Mouse (Mus musculus): ENCODE data around the gene Ak7.

Ak7 gene

DNA sequence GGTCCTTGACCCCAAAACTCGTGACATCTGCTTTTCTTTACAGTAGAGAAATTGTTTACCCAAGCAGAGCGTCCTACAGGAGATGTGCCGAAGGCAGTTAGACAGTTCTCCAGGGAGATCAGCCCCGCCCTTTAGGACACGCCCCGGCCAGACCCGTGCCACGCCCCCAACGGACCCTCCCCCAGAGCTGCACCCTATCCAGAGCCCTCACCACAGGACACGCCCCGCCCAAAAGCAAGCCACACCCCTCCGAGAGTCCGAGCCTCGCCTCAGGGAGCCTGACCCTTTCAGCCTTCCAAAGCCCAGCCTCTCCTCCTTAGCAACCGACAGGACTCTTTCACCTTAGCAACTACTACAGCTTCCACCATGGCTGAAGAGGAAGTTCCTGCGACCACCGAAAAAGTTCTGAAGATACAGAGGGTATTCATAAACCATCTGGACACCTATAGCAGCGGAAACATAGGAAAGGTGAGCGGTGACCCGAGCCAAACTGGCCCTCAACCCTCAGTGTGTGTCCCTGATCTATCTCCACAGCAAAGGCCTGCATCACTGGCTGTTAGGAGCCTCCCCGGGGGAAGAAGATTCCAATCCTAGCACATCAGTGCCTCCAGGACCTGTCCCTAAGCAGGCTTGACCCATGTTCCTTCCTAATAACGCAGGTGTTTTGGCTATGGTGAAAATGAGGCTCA lies at the start of gene Ak7:
Gene Ak7, plus strand, starts transcription at position 178 of the 689 bp plus-strand sequence.
- peak; percentile 78 to 86 for DNase-seq

DNA sequence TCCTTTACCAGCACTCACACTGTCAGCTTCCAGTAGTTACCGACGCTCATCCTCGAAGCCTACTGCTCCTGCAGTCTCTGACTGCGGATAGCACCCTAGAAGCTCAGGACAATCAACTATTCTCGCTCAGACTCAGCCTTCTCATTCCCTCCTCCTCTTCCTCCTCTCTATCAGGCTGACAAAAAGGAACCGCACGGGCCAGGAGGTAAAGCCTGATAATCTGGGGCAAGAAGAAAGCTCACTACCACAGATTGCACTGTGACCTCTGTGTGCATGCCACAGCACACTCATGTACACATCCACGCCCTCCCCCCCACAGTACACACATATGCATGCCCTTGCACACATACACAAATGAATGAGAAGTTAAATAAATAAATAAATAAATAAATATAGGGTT lies 29.5 kb upstream of the Ak7 start:
- DNase-seq: no peak

DNA sequence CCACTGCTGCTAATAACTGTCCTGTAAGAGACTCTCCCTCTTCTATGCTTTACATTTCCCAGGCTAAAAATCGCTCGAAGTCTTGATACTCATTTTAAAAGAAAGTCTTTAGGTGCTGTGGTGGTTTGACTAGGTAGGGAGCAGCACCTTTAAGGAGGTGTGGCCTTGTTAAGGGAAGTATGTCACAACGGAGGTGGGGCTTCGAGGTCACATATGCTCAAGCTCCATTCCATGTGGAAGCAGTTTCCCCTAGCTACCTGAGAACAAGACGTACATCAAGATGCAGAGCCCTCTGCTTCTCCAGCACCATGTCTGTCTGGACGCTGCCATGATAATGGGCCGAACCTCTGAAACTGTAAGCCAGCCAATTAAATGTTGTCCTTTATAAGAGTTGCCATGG lies 27.6 kb upstream of the Ak7 start:
- no peak for DNase-seq

GRCm38 (mm10) chr12:105678762-105679161 lies 27.0 kb upstream of the Ak7 start:
- DNase-seq: no peak

DNA sequence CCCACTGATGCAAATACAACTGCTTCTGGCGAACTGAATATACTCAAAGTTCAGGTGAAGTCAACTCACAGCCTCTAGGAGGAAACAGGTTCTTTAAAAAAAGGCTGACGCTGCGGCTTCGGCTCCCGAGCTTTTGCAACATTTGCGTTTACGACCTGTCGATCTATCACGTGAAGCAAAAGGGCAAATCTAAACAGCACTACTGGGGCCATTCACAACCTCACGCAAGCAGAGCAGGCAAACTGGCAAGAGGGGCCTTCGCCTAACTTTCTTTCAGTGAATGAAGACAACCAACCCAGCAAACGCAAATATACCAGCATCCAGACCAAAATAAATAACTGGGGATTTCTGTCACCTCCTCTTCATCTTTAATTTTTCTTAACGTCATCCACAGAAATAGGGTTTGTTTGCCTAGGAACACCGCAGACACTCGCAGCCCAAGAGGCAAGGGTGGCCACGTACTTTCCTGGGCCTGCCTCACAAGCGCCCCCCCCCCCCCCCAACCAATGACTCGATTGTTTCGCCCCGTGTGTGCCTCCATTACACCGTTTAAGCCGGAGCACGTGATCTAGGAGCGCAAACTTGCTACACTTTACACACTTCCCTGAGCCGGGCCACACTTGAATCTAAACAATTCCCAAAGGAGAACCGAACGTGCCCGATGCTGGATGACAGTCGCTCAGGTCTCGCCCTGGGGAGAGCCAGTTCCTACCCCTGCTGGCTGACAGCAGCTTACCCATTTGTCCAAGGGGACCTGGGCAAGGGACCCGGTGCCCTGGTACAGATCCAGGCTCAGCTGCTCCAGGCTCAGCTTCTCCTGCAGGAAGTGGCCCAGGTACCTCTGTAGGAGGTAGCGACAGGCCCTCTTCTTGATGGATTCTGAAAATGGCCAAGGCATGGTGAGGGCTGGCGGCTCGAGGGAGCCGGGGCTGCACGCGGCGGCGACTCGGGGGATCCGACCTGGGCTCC lies 21.6 kb upstream of the Ak7 start, which contains the start of gene Gskip:
Gene Gskip, plus strand, starts transcription at position 897 of the 969 bp plus-strand sequence.
- DNase-seq: peak; percentile 24 to 52

GRCm38 (mm10) chr12:105685001-105685691 lies 20.6 kb upstream of the Ak7 start, which contains the start of gene Atg2b:
Atg2b (minus strand) TSS chr12:105685211.
- peak; percentile 95 to 96 for DNase-seq

GRCm38 (mm10) chr12:105686791-105687190 lies 19.0 kb upstream of the Ak7 start:
- no peak for DNase-seq

DNA sequence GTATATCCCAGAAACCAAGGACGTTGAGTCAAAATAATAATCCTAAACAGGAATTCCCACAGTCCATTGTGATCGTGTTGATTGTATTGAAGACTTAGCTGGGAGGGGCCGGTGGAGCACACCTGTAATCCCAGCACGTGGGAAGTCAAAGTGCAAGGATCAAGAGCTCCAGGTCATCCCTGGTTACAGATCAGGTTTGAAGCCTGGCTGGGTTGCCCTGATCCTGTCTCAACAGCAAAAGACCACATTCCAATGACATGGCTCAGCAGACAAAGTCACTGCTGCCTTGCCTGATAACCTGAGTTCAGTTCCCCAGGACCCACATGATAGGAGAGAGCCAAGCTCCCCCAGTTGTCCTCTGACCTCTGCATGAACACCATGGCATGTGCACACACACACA lies 18.4 kb upstream of the Ak7 start:
- DNase-seq: no peak

DNA sequence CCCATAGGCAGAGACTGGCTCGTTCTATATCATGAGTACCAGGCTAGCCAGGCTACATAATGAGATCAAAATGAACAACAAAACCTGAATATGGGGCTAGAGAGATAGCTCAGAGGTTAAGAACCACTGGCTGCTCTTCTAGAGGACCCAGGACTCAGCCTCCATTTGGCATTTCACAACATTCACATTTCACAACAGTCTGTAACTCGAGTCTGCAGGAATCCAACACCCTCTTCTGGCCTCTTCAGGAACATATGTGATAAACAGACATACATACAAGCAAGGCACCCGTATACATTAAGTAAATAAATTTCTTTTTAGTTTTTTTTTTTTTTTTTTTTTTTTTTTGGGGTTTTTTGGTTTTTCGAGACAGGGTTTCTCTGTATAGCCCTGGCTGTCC lies 17.2 kb upstream of the Ak7 start:
- no peak for DNase-seq

DNA sequence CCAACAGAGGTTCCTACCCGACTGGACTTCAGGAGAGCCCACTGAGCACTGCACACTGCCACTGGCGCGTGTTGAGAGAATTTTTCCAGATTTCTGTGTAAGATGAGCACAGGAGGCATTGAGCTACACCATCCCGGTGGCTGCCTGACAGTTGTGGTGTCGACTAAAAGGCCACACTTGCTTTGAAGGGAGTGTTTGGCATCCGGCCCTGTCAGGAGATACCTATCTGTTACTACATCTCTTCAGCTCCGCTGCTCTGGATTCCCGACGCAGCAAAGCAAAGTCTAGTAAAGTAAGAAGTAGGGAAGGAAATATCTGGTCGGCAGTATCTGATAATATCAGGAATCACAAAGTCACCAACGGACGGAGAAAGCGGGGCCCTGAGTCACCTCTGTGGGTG lies 16.3 kb upstream of the Ak7 start:
- no peak for DNase-seq

DNA sequence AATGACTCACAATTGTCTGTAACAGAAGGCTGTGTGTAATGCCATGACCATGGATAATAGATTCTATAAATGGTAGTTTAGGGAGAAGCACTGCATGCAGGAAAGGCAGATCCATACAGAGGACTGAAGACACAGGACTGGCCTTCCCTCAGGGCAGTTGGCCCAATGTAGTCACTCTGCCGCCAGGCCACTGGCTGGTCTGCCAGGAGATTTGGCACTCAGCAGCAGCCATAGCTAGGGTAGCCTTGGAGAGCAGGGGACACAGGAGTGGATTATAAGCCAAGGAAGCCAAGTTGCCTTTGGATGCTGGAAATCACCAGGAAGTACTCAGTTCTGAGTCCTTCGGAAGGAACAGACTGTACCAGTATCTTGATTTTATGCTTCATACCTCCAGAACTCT lies 11.8 kb upstream of the Ak7 start:
- no peak for DNase-seq

DNA sequence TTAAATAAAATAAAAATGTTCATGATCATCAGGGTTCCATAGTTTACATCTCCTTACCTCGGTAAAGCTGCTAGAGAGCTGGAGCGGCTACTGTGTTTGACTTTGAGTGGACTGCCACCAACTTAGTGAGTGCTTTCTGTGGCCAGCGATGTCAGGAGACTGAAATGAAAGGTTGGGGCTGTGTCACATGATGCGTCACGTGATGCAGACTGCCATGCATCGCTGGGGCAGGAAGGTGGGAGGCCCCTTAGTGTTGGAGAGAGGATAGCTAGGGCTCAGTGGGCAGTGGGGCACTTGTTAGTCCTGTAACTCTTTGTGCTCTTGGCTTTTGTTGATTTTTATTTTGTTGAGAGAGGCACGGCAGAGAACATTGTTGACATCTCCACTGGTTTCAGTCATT lies 9.9 kb upstream of the Ak7 start:
- DNase-seq: no peak

GRCm38 (mm10) chr12:105697104-105697780 lies 8.5 kb upstream of the Ak7 start:
- DNase-seq: no peak

- DNase-seq: no peak
Measured at GRCm38 (mm10) chr12:105700433-105700832, 5.3 kb upstream of the Ak7 start.

- DNase-seq: peak in 1 of 2 experiments; percentile 8
Measured at GRCm38 (mm10) chr12:105718616-105719015, 12.8 kb downstream of the Ak7 start.

- no peak for DNase-seq
Measured at GRCm38 (mm10) chr12:105720196-105720595, 14.4 kb downstream of the Ak7 start.

- DNase-seq: no peak
Measured at GRCm38 (mm10) chr12:105721452-105722132, 15.8 kb downstream of the Ak7 start.

GRCm38 (mm10) chr12:105722657-105723056 lies 16.9 kb downstream of the Ak7 start:
- DNase-seq: peak in 1 of 2 experiments; percentile 7

DNA sequence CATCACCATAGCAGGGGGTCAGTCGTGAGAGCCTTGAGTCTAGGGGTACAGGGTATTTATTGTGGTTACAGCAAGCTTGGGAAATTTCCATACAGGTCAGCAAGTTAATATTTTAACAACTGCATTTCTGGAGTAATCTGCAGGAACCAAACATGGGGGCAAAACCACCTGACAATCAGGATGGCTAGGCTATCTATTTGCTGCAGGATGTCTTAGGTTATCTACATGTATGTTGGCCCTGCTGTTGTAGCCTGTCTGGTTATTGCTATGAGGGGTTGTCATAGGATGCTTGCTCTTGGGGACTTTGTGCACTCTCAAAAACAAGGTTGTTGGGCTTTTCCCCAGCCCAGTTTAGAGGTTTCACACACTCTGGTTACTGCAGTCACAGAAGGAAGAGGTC lies 18.8 kb downstream of the Ak7 start:
- DNase-seq: no peak

DNA sequence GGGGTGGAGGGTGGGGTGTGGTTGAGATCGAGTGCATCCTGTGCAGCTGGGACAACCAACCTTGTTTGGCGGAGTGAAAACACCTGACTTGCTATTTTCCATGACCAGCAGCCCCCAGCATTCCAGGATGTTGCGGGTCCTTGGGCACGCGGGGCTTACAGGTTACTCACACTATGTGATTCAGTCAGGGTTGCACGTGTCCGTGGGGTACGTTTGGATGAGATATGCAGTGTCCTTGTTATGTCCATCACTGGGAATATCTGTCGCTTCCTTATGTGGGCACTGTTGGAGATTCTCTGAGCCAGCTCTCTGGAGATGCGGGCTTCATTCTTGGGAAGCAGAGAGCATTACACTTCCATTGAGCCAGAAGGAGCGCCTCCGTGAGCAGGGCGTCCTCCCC lies 20.0 kb downstream of the Ak7 start:
- no peak for DNase-seq

DNA sequence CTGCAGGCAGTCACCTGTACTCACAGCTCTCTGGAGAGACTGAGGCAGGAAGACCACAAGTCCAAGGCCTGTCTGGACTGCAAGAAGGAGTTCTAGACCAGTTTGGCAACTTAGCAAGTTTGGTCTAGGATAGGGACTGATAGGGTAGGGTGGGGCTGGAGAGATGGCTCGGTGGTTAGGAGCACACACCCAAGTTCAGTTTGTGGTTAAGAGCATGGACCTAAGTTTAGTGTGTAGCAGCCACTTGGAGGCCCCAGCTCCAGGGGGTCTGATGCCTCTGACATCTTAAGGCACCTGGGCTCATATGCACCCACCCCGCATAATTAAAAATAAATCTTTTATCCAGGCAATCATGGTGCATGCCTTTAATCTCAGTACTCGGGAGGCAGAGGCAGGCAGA lies 21.5 kb downstream of the Ak7 start:
- DNase-seq: no peak

DNA sequence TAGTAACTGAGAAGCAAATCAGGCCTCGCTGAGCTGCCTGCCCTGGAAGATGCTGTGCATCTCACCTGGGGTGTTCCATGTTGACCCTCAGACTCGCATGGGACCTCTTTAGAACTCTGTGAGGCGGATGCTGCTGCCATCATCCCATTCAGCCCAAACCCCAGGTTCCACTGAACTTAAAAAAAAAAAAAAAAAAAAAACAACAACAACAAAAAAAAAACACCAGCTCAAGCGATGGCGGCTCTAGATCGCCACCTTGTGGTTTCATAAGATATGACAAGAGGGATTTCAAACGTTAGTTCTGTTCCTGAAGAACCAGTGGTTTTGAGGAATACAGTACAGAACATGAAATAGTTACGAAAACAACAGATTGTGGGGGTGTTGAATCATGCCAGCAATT lies 22.2 kb downstream of the Ak7 start:
- DNase-seq: no peak
